Mouse (Mus musculus) liver, postnatal 0 days (tissue): ENCODE measurements around the gene Olfr798. TPM values are rescaled to one million over a fixed set of nuclear protein-coding genes. Genes with fewer than 3 reads are reported as not detected.

Experiments
- ATAC-seq: fragments of 200-750 bp; cut with Nextera tagmentation; 2 replicates; pipeline ENCODE4 v1.8.0; 2017; ENCODE audit warnings: mild to moderate bottlenecking, moderate library complexity
- DNase-seq: peaks from one replicate; pipeline ENCODE4 v3.0.0-alpha.2; 2016
- H3K27ac ChIP-seq: fragments of 300-500 bp; sonication (generic); 2 replicates; pipeline ENCODE4 v1.5.1; 2014; ENCODE audit warnings: antibody characterized with exemption, moderate library complexity, mild to moderate bottlenecking, low read depth
- H3K27me3 ChIP-seq: fragments of 300-500 bp; sonication (generic); 2 replicates; pipeline ENCODE4 v1.6.1; 2014; ENCODE audit warnings: low read length, control low read depth, mixed read lengths; ENCODE audit not compliant: insufficient read depth
- H3K36me3 ChIP-seq: fragments of 300-500 bp; sonication (generic); replicated peaks from 2 replicates; pipeline ENCODE4 v1.6.1; 2014; ENCODE audit warnings: mild to moderate bottlenecking, control low read depth, low read length, moderate library complexity, mixed read lengths; ENCODE audit not compliant: insufficient read depth
- H3K4me1 ChIP-seq: fragments of 300-500 bp; sonication (generic); 2 replicates; pipeline ENCODE4 v1.6.1; 2014; ENCODE audit warnings: antibody characterized with exemption, mild to moderate bottlenecking, control low read depth; ENCODE audit not compliant: insufficient read depth
- H3K4me2 ChIP-seq: fragments of 300-500 bp; sonication (generic); 2 replicates; pipeline ENCODE4 v1.6.1; 2014; ENCODE audit warnings: low read depth, mild to moderate bottlenecking, low read length, moderate library complexity, mixed read lengths
- H3K4me3 ChIP-seq: fragments of 300-500 bp; sonication (generic); 2 replicates; pipeline ENCODE4 v1.5.1; 2014; ENCODE audit warnings: low read depth, low read length
- H3K9ac ChIP-seq: fragments of 300-500 bp; sonication (generic); replicated peaks from 2 replicates; pipeline ENCODE4 v1.6.1; 2014; ENCODE audit warnings: mild to moderate bottlenecking, moderate library complexity
- H3K9me3 ChIP-seq: fragments of 300-500 bp; sonication (generic); 2 replicates; pipeline ENCODE4 v1.6.1; 2016; ENCODE audit warnings: mild to moderate bottlenecking, control low read depth, low read length, mixed read lengths
- CTCF ChIP-seq: sonication (generic); IDR thresholded peaks from 2 replicates; pipeline ENCODE4 v1.5.1; 2016; ENCODE audit warnings: antibody characterized with exemption, low read depth
- EP300 ChIP-seq: IDR thresholded peaks from 2 replicates; pipeline ENCODE4 v1.6.1; 2016; ENCODE audit warnings: antibody characterized with exemption, low read depth, mild to moderate bottlenecking
- WGBS: fragments of 180-500 bp; shearing (Covaris S2); extraction: QIAGEN DNeasy Blood & Tissue Kit; methylation state at CpG from one replicate; pipeline ENCODE4 v1.1.7; 2014; ENCODE audit not compliant: insufficient replicate concordance; 5-methylcytosine and 5-hydroxymethylcytosine counted together
- polyA plus RNA-seq: library from polyadenylated mRNA; unstranded; fragments of >200 nt; fragmentation: Nextera tagmentation; extraction: Ambion mirVana; gene quantifications from 2 replicates; pipeline ENCODE4 v1.2.1, GENCODE M21; 2015

The Olfr798 gene
- polyA plus RNA-seq: not detected in 2 replicates

- no peaks in the 10 kb centered on the region for H3K36me3 ChIP-seq
- no peak within 1 kb of the TSS for H3K4me2 ChIP-seq
- no peak for TF ChIP-seq EP300
- TF ChIP-seq CTCF: no peak
- no peaks in the 10 kb centered on the region for H3K4me1 ChIP-seq
- H3K4me3 ChIP-seq: no peak within 1 kb of the TSS
- no peak within 1 kb of the TSS for H3K27ac ChIP-seq
- ATAC-seq (no peak), DNase-seq (no peak)
- no peaks in the 10 kb centered on the region for H3K9me3 ChIP-seq
- 64% methylated on average over 1 of the region's 1 CpGs for WGBS
- H3K9ac ChIP-seq: no peak within 1 kb of the TSS
- H3K27me3 ChIP-seq: no peaks in the 10 kb centered on the region
Observed at GRCm38 (mm10) chr10:129627834-129628233, at the start of gene Olfr798. TSS of gene Olfr798 (minus strand) at chr10:129627934.

DNA sequence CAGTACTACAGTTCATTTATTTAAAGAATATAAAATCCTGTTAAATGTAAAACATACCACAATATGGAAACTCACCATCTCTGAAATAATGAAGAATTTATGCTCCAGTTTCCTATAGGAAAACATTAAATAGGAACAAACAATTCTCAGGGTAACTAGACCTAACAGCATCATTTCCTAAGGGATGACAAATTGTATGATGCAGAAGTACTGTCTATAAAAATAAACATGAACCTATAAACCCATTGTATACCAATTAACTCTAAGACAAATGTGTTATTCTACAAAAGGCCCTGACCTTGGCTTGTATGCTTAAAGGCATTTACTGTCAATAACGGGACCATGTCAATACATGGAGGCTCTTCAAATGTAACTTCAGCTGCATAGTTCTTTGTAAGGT is 46.0 kb upstream of the Olfr798 start, which contains the start of gene Olfr801:
Gene Olfr801, minus strand, starts transcription at position 101 of the 400 bp plus-strand sequence.
- ATAC-seq: no peak

GRCm38 (mm10) chr10:129657394-129657793 is 29.7 kb upstream of the Olfr798 start, which contains the start of gene Olfr800:
TSS of gene Olfr800 (plus strand) at chr10:129657694.
- DNase-seq (no peak), ATAC-seq (no peak)
- no peaks in the 10 kb centered on the region for H3K9me3 ChIP-seq
- H3K27me3 ChIP-seq: no peaks in the 10 kb centered on the region
- H3K4me3 ChIP-seq: no peak within 1 kb of the TSS
- H3K4me2 ChIP-seq: no peak within 1 kb of the TSS
- no peak within 1 kb of the TSS for H3K27ac ChIP-seq
- H3K9ac ChIP-seq: no peak within 1 kb of the TSS
- no peaks in the 10 kb centered on the region for H3K4me1 ChIP-seq
- no peak for TF ChIP-seq CTCF
- TF ChIP-seq EP300: no peak
- H3K36me3 ChIP-seq: no peaks in the 10 kb centered on the region

More for the DNA sequence above, 46.0 kb upstream of the Olfr798 start, which contains the start of gene Olfr801:
- Histone ChIP-seq H3K27ac (no peak within 1 kb of the TSS), H3K4me3 (no peak within 1 kb of the TSS), H3K4me1 (no peaks in the 10 kb centered on the region), H3K9ac (no peak within 1 kb of the TSS), H3K27me3 (no peaks in the 10 kb centered on the region), H3K9me3 (no peaks in the 10 kb centered on the region), H3K36me3 (no peaks in the 10 kb centered on the region), H3K4me2 (no peak within 1 kb of the TSS)
- WGBS: 56% methylated on average over 1 of the region's 1 CpGs
- TF ChIP-seq CTCF: no peak
- no peak for TF ChIP-seq EP300
- DNase-seq: no peak

DNA sequence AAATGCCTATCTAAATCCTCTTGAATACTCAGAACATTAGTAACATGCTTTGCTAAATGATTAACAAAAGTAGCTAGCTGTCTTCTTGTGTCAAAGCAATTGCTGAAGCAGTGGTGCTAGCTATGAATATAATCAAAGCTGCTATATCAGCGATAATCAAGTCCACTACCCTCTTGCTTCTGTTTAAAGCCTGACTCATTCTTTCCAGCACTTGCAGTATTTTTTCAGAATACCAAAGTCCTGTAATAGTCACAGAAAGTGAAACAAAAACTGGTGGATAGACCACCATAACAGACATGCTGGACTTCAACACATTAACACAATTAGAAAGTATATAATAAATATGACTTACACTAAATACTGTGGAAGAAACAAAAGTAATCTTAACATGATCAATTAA is 24.0 kb upstream of the Olfr798 start:
- TF ChIP-seq CTCF (no peak), EP300 (no peak)
- no peak overlapping the region for H3K27ac ChIP-seq
- H3K4me2 ChIP-seq: no peak overlapping the region
- no peak overlapping the region for H3K4me3 ChIP-seq
- H3K27me3 ChIP-seq: no peaks in the 10 kb centered on the region
- H3K9ac ChIP-seq: no peak overlapping the region
- no peaks in the 10 kb centered on the region for H3K36me3 ChIP-seq
- 70% methylated on average over 1 of the region's 1 CpGs for WGBS
- ATAC-seq: no peak
- H3K9me3 ChIP-seq: no peaks in the 10 kb centered on the region
- no peaks in the 10 kb centered on the region for H3K4me1 ChIP-seq
- DNase-seq: no peak

- ATAC-seq: no peak
- no peaks in the 10 kb centered on the region for H3K27me3 ChIP-seq
- TF ChIP-seq CTCF: no peak
- no peak for TF ChIP-seq EP300
Observed at GRCm38 (mm10) chr10:129637184-129637583, 9.4 kb upstream of the Olfr798 start, which contains the start of gene Olfr799. TSS of gene Olfr799 (plus strand) at chr10:129637484.

GRCm38 (mm10) chr10:129623251-129623650 is 4.5 kb downstream of the Olfr798 start:
- H3K36me3 ChIP-seq: no peaks in the 10 kb centered on the region
- H3K9me3 ChIP-seq: no peaks in the 10 kb centered on the region
- H3K4me2 ChIP-seq: no peak overlapping the region
- no peak overlapping the region for H3K27ac ChIP-seq
- no peaks in the 10 kb centered on the region for H3K4me1 ChIP-seq
- TF ChIP-seq EP300: no peak
- TF ChIP-seq CTCF: no peak
- ATAC-seq: no peak
- no peak overlapping the region for H3K4me3 ChIP-seq
- H3K9ac ChIP-seq: no peak overlapping the region
- H3K27me3 ChIP-seq: no peaks in the 10 kb centered on the region
- DNase-seq: no peak

More at GRCm38 (mm10) chr10:129637184-129637583, 9.4 kb upstream of the Olfr798 start, which contains the start of gene Olfr799:
- H3K4me1 ChIP-seq: no peaks in the 10 kb centered on the region
- H3K36me3 ChIP-seq: no peaks in the 10 kb centered on the region
- DNase-seq: no peak
- H3K9me3 ChIP-seq: no peaks in the 10 kb centered on the region
- no peak within 1 kb of the TSS for H3K27ac ChIP-seq
- H3K9ac ChIP-seq: no peak within 1 kb of the TSS
- no peak within 1 kb of the TSS for H3K4me2 ChIP-seq
- 26% methylated on average over 1 of the region's 1 CpGs for WGBS
- no peak within 1 kb of the TSS for H3K4me3 ChIP-seq

DNA sequence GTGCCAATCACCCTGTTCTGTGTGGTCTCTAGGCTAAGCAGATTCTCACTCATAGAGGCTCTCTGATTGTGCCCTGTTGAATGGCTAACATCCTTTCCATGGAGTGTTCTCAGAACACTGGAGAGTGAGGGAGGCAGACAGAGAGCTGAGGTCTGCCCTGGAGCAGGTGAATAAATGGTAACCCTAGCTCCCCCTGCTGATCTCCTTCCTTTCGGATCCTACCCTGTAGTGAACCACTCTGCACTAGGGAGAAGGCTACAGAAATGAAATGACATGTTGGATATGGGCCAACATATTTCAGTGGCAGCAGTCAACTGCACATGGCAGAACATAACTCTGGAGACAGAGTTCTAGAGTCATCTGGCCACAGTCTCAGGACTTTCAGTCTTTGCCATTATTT is 6.0 kb downstream of the Olfr798 start:
- no peak overlapping the region for H3K27ac ChIP-seq
- WGBS: 24% methylated on average over 1 of the region's 1 CpGs
- H3K9ac ChIP-seq: no peak overlapping the region
- ATAC-seq (no peak), DNase-seq (no peak)
- H3K4me3 ChIP-seq: no peak overlapping the region
- no peaks in the 10 kb centered on the region for H3K9me3 ChIP-seq
- no peaks in the 10 kb centered on the region for H3K36me3 ChIP-seq
- no peaks in the 10 kb centered on the region for H3K4me1 ChIP-seq
- H3K27me3 ChIP-seq: no peaks in the 10 kb centered on the region
- no peak overlapping the region for H3K4me2 ChIP-seq
- no peak for TF ChIP-seq EP300
- no peak for TF ChIP-seq CTCF
